Mouse (Mus musculus): Measurements from ENCODE around the gene Cd200r1.

The Cd200r1 gene

DNA sequence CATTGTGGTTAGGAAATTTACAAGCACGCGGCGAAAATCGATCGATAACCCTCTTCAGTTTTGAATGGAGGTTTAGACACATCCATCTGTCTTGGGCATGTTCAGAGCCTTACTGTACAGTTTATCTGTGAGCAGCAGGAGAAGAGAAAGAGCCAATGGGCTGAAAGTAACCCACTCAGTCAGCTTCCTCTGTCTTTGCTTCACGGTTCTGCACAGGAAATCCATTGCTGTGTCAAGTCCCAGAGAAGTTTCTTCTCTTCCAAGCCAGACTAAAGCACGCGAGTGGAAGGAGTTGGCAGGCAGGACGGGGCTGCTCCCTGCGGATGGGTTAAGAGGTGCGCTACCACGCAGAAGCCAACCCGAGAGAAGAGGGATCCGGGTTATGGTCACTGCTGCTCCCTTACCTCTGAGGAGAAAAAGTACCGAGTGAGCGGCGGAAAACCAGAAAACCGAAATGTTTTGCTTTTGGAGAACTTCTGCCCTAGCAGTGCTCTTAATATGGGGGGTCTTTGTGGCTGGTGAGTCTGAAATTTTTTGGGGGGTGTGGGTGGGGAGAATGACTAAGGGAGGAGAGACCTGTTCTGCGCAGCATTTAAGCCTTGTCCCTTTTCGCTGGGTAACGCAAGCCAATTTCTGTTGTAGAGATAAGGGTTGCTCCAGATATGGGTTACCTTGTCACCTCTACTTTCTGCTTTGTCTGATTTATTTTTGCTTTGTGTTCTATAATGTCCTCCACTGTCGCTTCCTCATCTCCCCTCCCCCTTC is at the start of gene Cd200r1:
TSS of gene Cd200r1 (plus strand) at position 182 of the 765 bp plus-strand sequence.
- no peak for DNase-seq (ENCODE audit: low read depth in 1 of 2, low spot score in 2 of 2)

DNA sequence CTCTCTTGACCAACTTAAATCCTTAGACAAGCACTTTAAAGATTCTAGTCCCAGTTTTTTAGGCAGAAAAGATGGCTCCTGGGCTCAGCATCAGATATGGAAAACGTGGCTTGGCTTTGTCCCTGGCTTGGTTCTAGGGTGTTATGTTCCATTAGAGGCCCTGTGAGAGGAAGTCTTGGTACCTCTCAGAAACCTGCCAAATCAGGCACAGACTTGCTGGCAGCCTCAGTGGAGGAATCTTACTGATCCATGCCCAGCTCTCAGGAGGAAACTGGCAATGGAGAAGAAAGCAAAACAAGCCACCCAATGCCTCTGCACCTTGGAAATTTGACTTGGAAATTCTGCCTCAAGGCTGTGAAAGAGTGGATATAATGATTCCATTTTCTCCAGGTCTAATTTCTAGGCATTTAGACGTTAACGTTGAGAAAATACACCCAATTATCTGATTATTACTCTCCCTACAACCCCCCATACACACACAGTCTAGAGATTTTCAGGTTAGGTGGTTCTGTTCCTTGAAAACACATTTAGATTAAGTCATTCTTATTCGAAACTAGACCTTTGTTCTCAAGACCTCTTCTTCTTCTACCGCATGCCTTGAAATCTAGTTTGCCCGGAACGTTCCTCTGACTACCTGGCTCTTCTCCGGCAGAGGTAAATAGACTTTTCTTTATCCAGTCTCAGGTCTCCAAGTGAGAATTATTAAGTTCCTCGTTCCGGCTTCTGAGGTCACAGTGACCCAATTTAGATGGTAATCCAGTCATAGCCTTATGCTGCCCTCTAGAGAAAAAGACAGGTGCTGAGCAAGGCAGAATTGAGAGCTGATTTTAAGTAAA is 49.0 kb upstream of the Cd200r1 start:
- no peak for DNase-seq (ENCODE audit: low read depth in 1 of 2, low spot score in 2 of 2)

DNA sequence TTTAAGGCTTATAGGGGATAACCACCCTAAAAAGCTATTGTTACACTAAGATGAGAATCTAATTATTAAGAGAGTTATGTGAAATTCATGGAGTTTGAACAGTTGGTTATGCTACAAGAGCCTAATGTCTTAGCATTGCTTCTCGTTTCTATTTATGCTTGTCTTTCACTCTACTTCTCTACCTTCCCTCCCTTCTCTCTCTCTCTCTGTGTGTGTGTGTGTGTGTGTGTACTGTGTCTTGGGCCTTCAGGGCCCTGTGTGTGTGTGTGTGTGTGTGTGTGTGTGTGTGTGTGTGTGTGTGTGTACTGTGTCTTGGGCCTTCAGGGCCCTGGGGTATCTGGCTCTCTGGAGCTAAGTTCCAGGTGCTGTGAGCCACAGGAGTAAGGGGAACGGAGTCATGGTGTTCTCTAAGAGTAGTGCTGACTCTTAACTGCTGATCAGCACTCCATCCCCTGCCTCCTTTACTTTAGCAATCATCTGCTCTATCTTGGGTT is 48.3 kb upstream of the Cd200r1 start:
- no peak for DNase-seq (ENCODE audit: low read depth in 1 of 2, low spot score in 2 of 2)

DNA sequence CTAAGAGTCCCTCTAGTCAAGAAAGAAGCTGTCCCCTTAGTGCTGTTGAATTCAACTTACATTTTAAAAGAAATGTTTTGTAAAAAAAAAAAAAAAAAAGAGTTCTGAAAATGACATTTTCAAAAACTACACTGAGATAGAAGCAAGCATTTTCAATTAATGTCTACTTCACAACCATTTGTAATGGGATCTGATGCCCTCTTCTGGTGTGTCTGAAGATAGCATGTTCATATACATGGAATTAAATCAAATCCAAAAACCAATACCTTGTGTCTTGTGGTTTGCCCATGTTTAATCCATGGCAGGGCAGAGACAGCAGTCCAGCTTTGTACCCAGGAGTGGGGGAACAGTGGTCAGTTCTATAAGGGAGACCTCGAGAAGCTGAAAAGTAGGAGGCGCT is 47.7 kb upstream of the Cd200r1 start:
- DNase-seq (ENCODE audit: low read depth in 1 of 2, low spot score in 2 of 2): no peak

DNA sequence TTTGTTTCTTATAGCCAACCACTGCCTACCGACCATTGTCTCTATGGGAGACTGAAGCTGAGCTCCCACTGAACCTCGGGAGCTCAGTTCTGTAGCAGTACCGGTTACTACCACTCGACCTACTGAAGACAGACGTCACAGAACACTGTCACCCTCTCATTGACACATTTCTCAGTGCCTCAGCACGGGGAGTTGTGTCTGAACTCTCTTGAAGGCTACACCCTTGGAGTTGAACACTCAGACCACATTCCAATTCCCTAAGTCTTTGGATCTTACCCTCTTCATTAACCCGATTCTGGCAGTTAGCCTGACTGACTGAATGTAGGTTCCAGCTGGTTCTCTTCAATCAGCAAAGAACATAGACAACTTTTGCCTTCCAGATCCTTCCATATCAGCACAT is 46.2 kb upstream of the Cd200r1 start:
- DNase-seq (ENCODE audit: low read depth in 1 of 2, low spot score in 2 of 2): no peak

DNA sequence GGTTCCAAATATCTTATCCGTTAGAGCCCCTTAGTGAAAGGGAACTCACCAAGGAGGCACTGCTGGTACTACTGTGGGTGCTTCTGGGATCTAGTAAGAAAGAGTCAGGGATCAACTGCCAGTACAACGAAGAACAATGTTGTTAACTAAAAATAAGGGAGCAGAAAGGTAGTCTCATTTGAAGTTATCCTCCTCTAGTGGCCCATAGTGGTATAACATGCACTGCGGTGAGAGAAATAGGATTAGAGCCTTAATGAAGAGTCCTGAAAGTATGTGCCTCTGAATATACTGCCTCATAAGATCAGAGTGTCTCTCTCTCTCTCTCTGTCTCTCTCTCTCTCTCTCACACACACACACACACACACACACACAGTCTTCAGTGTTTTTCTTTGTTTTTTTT is 45.0 kb upstream of the Cd200r1 start:
- DNase-seq (ENCODE audit: low read depth in 1 of 2, low spot score in 2 of 2): no peak

DNA sequence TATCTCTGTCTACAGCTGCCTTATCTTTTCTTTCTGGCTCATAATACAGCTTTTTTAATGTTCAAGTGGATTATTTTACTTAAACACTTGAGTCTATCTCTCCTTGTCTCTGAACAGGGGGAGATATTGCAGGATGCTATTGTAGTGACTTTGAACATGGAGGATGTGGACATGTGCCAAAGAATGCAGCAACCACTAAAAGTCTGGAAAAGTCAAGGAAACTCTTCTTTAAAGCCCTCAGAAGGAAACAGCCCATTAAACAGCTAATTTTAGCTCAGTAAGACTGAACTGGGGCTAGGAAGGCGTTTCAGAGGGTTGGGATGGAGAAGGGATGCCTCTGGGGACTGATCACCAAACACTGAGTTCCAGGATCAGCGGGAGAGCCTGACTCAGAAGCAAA is 42.9 kb upstream of the Cd200r1 start:
- DNase-seq (ENCODE audit: low read depth in 1 of 2, low spot score in 2 of 2): no peak

DNA sequence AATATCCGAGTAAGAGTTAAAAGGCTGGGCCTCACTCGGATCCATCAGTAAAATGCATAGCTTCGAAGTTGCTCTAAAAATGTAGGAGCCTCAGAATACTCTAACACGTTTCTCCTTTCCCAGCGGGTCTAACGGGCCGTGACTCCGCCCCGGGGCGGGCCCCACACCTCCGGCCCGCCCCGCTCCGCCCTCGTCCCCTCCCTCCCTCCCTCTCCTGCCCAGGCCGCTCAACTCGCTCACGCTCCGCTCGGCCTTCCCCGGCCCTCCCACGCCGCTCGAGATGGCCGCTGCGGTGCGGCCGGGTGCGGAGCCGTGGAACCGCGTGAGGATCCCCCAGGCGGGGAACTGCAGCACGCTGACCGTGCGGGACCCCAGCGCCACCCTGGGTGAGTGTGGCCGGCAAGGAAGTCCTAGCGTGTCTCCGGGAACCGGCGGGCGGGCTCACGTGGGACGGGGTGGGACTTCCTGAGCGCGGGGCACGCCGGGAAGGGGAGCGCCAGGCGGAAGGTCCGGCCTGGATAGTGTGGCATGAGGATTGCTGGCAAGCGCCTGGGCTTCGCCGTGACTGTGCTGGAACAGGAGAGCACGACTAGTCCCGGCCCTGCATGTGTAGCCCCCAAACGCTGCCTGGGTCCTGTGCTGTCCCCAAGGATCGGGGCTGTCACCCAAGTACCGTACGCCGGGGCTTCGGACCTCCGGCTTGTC is 41.3 kb upstream of the Cd200r1 start, which contains the start of gene Nepro:
TSS of gene Nepro (plus strand) at position 219 of the 705 bp plus-strand sequence.
- peak; percentile 82 to 93 for DNase-seq (ENCODE audit: low read depth in 1 of 2, low spot score in 2 of 2)

DNA sequence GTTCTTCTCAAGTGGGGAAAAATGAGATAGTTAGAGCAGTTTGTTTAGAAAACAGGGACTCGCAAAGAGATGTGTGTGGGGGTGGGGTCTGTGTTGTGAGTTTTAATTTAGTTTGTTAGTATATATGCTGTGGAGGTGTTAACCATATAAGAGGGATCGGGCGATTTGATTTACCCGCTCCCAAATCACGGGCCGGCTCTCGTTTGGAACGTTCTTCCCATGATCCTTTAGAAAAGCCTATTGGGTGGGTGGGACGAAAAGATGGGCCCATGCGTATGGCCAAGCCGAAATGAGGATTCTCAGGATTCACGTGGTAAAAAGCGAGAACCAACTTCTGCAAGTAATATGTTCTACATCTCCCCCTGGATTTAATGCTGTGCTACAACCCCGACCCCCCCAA is 40.7 kb upstream of the Cd200r1 start:
- no peak for DNase-seq (ENCODE audit: low read depth in 1 of 2, low spot score in 2 of 2)

DNA sequence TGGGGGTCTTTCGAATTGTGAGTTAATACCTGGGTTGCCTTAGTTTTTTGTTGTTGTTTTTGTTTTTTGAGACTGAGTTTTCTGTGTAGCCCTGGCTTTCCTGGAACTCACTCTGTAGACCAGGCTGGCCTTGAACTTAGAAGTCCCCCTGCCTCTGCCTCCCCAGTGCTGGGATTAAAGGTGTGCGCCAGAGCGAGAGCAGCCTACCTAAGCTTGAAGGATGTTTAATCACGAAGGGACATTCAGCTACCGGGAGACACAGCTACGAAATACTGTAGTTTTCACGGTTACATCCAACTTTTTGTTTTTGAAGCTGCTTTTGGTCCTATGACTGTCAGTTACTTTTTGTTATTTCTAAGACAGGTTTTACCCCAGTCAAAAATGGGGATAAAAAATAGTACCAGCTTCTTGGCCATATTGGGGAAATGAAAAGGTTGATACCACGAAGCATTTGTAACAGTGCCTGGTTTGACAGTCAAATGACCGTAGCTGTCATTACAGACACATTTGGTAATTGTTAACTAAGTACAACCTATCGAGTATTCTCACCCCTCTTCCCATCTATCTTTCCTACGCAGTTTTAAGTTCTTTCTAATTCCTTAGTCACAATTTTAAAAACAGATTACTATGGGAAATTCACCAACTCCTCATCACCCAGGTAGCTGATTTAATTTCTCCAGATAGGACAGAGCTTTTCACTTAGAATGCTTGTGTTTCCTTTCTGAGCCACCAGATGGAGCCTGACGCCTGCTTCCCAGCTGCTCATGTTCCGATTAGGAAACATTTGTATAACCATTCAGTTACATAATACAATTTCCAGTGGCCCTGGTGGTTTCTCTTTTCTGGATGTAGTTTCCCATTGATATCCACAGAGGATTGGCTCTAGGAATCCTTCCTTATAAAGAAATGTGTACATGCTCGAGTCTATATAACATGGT is 40.0 kb upstream of the Cd200r1 start:
- peak in 1 of 2 experiments; percentile 42 for DNase-seq (ENCODE audit: low read depth in 1 of 2, low spot score in 2 of 2)

DNA sequence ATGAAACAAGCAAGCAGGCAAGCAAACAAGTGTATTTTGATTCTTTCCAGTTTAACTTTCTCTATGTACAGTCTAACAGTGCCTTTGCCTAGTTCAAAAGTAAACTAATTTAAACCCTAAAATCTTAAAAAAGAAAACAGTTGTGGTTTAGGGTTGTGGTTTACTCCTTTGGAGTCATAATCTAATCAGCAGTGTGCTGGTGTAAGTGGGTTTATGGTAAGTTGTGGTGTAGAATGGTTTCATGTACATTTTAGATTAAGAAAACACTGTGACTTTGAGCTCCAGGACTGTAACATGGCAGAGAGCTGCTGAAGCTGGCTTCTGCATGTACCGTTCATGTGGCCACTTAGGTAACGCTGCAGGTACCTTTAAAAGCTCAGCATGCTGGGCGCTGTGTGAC is 38.0 kb upstream of the Cd200r1 start:
- no peak for DNase-seq (ENCODE audit: low read depth in 1 of 2, low spot score in 2 of 2)

DNA sequence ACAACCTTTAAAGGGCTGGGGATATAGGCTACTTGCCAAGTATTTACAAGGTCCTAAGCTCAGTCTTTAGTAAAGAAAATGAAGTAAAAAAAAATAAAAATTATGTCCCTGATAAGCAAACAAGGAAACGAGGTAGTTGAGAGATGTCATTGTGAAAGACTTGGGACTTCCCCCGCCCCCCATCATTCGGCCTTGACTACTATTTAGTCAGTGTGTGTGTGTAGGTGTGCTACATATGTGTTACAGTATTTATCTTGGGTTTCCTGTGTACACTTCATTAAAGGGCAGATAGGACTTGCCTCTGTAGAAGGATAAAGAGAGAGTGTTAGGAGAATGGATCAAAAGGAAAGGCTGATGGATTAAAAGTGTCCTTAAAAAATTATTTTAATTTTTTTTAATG is 31.5 kb upstream of the Cd200r1 start:
- no peak for DNase-seq (ENCODE audit: low read depth in 1 of 2, low spot score in 2 of 2)

DNA sequence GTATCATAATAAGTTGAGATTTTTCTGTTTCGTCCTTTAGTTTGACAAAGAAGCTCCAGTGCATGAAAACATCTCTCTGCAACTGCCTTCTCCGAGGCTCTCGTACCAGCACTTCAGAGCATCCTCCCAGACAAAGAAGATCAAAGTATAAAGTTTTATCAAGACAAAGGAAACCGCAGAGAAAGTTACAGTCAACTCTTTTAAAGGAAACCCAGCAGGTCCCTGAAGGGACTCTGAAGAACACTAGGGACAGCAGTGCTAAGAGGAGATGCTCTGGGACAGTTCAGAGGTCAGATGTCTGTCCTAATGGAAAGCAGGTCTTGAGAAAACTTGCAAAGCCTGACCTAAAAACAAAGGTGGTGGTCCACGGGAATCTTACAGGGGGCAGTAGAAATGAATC is 29.9 kb upstream of the Cd200r1 start:
- no peak for DNase-seq (ENCODE audit: low read depth in 1 of 2, low spot score in 2 of 2)

DNA sequence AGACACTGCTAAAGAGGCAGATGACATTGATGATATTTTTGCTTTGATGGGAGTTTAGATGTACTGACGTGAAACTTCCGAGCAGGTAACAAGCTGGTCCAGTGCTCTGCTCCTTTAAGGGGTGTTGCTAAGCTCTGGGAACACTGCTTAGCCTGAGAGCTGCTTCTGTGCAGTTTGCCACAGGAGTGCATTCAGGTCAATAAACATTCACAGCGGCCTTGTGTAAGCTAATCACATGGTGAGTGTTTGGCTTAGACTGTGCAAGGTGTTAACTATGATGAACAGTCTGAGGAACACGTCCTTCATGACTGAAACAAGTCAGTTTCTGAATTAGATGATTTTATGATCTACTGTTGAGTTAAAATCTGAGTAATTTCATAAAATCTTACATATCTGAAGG is 29.4 kb upstream of the Cd200r1 start:
- no peak for DNase-seq (ENCODE audit: low read depth in 1 of 2, low spot score in 2 of 2)

DNA sequence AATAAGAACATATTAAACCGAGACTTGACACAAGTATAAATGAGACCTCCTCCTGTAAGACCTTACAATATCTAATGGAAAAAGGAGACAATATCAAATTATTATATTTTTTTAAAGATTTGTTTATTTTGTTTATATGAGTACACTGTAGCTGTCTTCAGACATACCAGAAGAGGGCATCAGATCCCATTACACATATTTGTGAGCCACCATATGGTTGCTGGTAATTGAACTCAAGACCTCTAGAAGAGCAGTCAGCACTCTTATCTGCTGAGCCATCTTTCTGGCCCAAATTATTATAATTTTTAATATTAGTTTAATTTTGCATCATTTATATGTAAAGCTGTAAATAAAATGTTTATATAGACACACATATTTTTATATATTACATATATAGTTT is 22.8 kb upstream of the Cd200r1 start:
- DNase-seq (ENCODE audit: low read depth in 1 of 2, low spot score in 2 of 2): no peak

DNA sequence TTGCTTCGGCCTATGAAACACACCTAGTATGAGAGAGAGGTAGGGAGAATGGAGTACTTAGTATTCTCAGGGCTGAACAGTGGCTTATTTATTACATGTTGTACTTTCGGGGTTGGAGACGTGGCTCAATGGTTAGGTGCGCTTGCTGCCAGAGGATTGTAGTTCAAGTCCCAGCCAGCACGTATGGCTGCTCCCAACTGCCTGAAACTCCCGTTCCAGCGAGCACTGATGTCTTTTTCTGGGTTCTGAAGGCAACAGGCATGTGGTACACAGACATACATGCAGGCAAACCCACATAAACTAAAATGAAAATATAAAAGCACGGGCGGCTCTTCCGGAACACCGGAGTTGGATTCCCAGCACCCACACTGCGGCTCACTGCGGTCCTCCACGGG is 20.1 kb upstream of the Cd200r1 start:
- no peak for DNase-seq (ENCODE audit: low read depth in 1 of 2, low spot score in 2 of 2)

DNA sequence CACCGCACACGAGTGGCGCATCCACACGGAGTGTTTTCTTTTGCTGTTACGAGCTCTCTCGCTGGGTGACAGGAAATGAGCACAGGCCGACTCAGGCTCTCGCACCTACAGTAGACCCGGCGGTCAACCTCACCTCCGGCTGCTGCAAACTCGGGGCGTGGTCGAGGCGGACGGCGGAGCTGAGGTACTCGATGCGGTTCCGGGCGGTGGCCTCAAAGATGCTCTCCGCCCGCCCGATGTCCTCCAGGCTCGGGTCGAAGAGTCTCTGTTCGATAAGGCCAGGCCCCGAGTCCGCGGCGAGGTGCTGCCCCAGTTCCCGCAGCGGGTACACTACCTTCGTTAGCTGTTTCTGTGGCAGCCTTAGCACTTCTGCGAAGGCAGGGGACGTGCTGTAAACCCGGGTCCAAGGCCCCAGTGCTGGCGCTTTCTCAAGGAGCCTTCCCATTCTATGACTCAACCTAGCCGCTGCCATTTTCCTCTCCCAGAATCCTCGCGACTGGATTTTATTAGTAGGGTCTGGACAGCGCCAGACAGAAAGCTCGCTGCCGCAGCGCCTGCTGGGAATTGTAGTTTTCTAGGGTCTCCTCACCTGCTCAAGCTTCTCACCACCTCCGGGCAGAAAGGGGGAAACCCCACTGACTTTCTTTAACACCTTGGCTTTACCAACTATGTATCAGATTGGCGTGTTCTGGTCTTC is 19.5 kb upstream of the Cd200r1 start, which contains the start of gene Gtpbp8:
TSS of gene Gtpbp8 (minus strand) at position 498 of the 697 bp plus-strand sequence.
- peak; percentile 36 to 45 for DNase-seq (ENCODE audit: low read depth in 1 of 2, low spot score in 2 of 2)

DNA sequence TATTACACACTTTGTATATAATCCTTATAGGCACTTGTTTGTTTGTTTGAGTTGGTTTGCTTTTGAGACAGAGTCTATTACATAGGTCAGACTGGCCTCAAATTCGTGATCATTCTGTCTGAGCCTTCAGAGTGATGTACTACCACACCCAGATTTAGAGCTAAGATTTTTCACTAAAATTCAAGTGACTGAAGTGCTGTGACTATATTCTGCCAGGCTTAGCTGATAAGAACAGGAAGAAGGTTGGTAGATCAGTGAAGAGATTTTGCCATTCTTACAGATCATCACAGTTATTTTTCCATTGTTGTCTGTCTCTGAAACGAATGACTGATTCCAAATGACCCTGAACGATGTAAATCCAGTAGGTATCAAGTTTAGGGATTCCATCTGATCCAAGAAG is 17.5 kb upstream of the Cd200r1 start:
- no peak for DNase-seq (ENCODE audit: low read depth in 1 of 2, low spot score in 2 of 2)

DNA sequence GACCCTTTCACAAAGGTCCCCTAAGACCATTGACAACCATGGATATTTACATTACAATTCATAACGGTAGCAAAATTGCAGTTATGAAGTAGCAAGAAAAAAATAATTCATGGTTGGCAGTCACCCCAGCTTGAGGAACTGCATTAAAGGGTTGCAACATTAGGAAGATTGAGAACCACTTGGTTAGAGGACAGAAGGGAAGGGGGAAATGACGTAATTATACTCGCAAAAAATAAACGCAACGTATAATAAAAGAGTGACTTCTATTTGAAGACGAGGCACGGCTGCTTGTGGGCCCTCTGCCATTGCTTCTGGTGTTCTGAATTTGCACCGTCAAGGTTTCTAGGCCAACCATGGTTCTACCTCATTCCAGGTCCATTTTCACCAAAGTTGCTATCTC is 7.8 kb upstream of the Cd200r1 start:
- no peak for DNase-seq (ENCODE audit: low read depth in 1 of 2, low spot score in 2 of 2)

DNA sequence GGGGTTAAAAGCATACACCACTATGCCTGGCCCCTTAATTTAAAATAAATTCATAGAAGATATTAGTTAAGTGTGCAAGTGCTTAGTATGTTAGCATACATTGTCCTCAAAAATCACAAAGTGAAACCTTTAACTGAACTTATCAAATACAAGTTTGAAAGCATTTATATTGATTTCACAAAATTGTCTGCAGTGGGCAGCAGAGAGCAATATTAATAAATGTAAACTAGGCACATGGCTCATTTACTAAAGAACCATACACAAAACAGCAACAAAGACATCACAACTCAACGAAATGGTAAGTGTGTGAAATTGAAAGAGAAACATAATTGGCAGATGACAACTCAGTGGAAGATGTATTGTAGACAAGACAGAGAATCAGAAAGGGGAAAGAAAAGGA is 3.7 kb upstream of the Cd200r1 start:
- no peak for DNase-seq (ENCODE audit: low read depth in 1 of 2, low spot score in 2 of 2)

Measured in monocyte, adult 2 months (primary cell).